Mouse (Mus musculus): ENCODE results near the gene Dkk1. TPM values are rescaled to one million over a fixed set of nuclear protein-coding genes. Genes with fewer than 3 reads are reported as not detected.

Dkk1 gene
- polyA plus RNA-seq (2012; rRNA removed), result not detected in 2 replicates

GRCm38 (mm10) chr19:30549044-30549853 is at the start of gene Dkk1:
Dkk1 (minus strand) TSS chr19:30549665.
- Histone ChIP-seq H3K36me3 (ENCODE audit: control insufficient read depth, insufficient read depth, low read length) (no peaks in the 10 kb centered on the region), H3K4me3 (ENCODE audit: low read depth, low read length) (no peak within 1 kb of the TSS), H3K27ac (ENCODE audit: insufficient read depth, low read depth, low read length) (no peak within 1 kb of the TSS), H3K4me1 (ENCODE audit: control insufficient read depth, insufficient read depth, insufficient read length, low read length) (no peaks in the 10 kb centered on the region), H3K27me3 (ENCODE audit: control insufficient read depth, insufficient read depth, low read length) (peaks cover 25% of the 10 kb centered on the region)
- TF ChIP-seq CTCF (IDR thresholded peaks at IDR 0.05; ENCODE audit: extremely low read depth, insufficient read length, insufficient replicate concordance, low read depth, low read length) (no peak), POLR2A (IDR thresholded peaks at IDR 0.05; ENCODE audit: low read depth, low read length) (no peak)
- 3% methylated on average over 26 of the region's 26 CpGs for whole genome bisulfite sequencing

GRCm38 (mm10) chr19:30586366-30586765 is 36.9 kb upstream of the Dkk1 start:
- H3K27ac ChIP-seq (ENCODE audit: insufficient read depth, low read depth, low read length), result no peak overlapping the region
- no peaks in the 10 kb centered on the region for H3K4me1 ChIP-seq (ENCODE audit: control insufficient read depth, insufficient read depth, insufficient read length, low read length)
- no peak overlapping the region for H3K4me3 ChIP-seq (ENCODE audit: low read depth, low read length)
- H3K27me3 ChIP-seq (ENCODE audit: control insufficient read depth, insufficient read depth, low read length), result no peaks in the 10 kb centered on the region
- TF ChIP-seq CTCF (IDR thresholded peaks at IDR 0.05; ENCODE audit: extremely low read depth, insufficient read length, insufficient replicate concordance, low read depth, low read length) (no peak), POLR2A (IDR thresholded peaks at IDR 0.05; ENCODE audit: low read depth, low read length) (no peak)
- H3K36me3 ChIP-seq (ENCODE audit: control insufficient read depth, insufficient read depth, low read length), result no peaks in the 10 kb centered on the region
- WGBS, result 71% methylated on average over 3 of the region's 3 CpGs

GRCm38 (mm10) chr19:30564516-30564915 is 15.1 kb upstream of the Dkk1 start:
- Histone ChIP-seq H3K36me3 (ENCODE audit: control insufficient read depth, insufficient read depth, low read length) (no peaks in the 10 kb centered on the region), H3K4me1 (ENCODE audit: control insufficient read depth, insufficient read depth, insufficient read length, low read length) (no peaks in the 10 kb centered on the region), H3K27ac (ENCODE audit: insufficient read depth, low read depth, low read length) (no peak overlapping the region), H3K4me3 (ENCODE audit: low read depth, low read length) (no peak overlapping the region), H3K27me3 (ENCODE audit: control insufficient read depth, insufficient read depth, low read length) (no peaks in the 10 kb centered on the region; the same call in 1 of the 2 replicates)
- TF ChIP-seq CTCF (IDR thresholded peaks at IDR 0.05; ENCODE audit: extremely low read depth, insufficient read length, insufficient replicate concordance, low read depth, low read length) (no peak), POLR2A (IDR thresholded peaks at IDR 0.05; ENCODE audit: low read depth, low read length) (no peak)
- 85% methylated on average over 6 of the region's 6 CpGs for WGBS

- Histone ChIP-seq H3K4me3 (ENCODE audit: low read depth, low read length) (no peak overlapping the region), H3K36me3 (ENCODE audit: control insufficient read depth, insufficient read depth, low read length) (no peaks in the 10 kb centered on the region), H3K4me1 (ENCODE audit: control insufficient read depth, insufficient read depth, insufficient read length, low read length) (no peaks in the 10 kb centered on the region), H3K27ac (ENCODE audit: insufficient read depth, low read depth, low read length) (no peak overlapping the region), H3K27me3 (ENCODE audit: control insufficient read depth, insufficient read depth, low read length) (no peaks in the 10 kb centered on the region; the same call in 1 of the 2 replicates)
- 87% methylated on average over 3 of the region's 3 CpGs for WGBS
- TF ChIP-seq CTCF (IDR thresholded peaks at IDR 0.05; ENCODE audit: extremely low read depth, insufficient read length, insufficient replicate concordance, low read depth, low read length) (no peak), POLR2A (IDR thresholded peaks at IDR 0.05; ENCODE audit: low read depth, low read length) (no peak)
Measured at GRCm38 (mm10) chr19:30563876-30564275, 14.4 kb upstream of the Dkk1 start.

- Histone ChIP-seq H3K36me3 (ENCODE audit: control insufficient read depth, insufficient read depth, low read length) (no peaks in the 10 kb centered on the region), H3K4me3 (ENCODE audit: low read depth, low read length) (no peak overlapping the region), H3K4me1 (ENCODE audit: control insufficient read depth, insufficient read depth, insufficient read length, low read length) (no peaks in the 10 kb centered on the region), H3K27me3 (ENCODE audit: control insufficient read depth, insufficient read depth, low read length) (no peaks in the 10 kb centered on the region), H3K27ac (ENCODE audit: insufficient read depth, low read depth, low read length) (no peak overlapping the region)
- TF ChIP-seq CTCF (IDR thresholded peaks at IDR 0.05; ENCODE audit: extremely low read depth, insufficient read length, insufficient replicate concordance, low read depth, low read length), result no peak
- no peak for TF ChIP-seq POLR2A (IDR thresholded peaks at IDR 0.05; ENCODE audit: low read depth, low read length)
Measured at GRCm38 (mm10) chr19:30558024-30558423, 8.6 kb upstream of the Dkk1 start.

- Histone ChIP-seq H3K4me3 (ENCODE audit: low read depth, low read length) (no peak overlapping the region), H3K36me3 (ENCODE audit: control insufficient read depth, insufficient read depth, low read length) (no peaks in the 10 kb centered on the region), H3K4me1 (ENCODE audit: control insufficient read depth, insufficient read depth, insufficient read length, low read length) (no peaks in the 10 kb centered on the region), H3K27me3 (ENCODE audit: control insufficient read depth, insufficient read depth, low read length) (peaks cover 7% of the 10 kb centered on the region), H3K27ac (ENCODE audit: insufficient read depth, low read depth, low read length) (no peak overlapping the region)
- TF ChIP-seq POLR2A (IDR thresholded peaks at IDR 0.05; ENCODE audit: low read depth, low read length), result no peak
- TF ChIP-seq CTCF (IDR thresholded peaks at IDR 0.05; ENCODE audit: extremely low read depth, insufficient read length, insufficient replicate concordance, low read depth, low read length), result peak; percentile 74; the same call in 1 of the 2 replicates
- 2% methylated on average over 12 of the region's 12 CpGs for WGBS
Measured at GRCm38 (mm10) chr19:30554467-30554881, 5.0 kb upstream of the Dkk1 start.

- Histone ChIP-seq H3K27me3 (ENCODE audit: control insufficient read depth, insufficient read depth, low read length) (peaks cover 14% of the 10 kb centered on the region), H3K36me3 (ENCODE audit: control insufficient read depth, insufficient read depth, low read length) (no peaks in the 10 kb centered on the region), H3K4me1 (ENCODE audit: control insufficient read depth, insufficient read depth, insufficient read length, low read length) (no peaks in the 10 kb centered on the region), H3K4me3 (ENCODE audit: low read depth, low read length) (no peak overlapping the region), H3K27ac (ENCODE audit: insufficient read depth, low read depth, low read length) (no peak overlapping the region)
- TF ChIP-seq CTCF (IDR thresholded peaks at IDR 0.05; ENCODE audit: extremely low read depth, insufficient read length, insufficient replicate concordance, low read depth, low read length) (no peak), POLR2A (IDR thresholded peaks at IDR 0.05; ENCODE audit: low read depth, low read length) (no peak)
- 38% methylated on average over 4 of the region's 4 CpGs for WGBS
Measured at GRCm38 (mm10) chr19:30553740-30554139, 4.3 kb upstream of the Dkk1 start.

Measured in small intestine, adult 2 months (tissue).